Mouse (Mus musculus): Measurements from ENCODE around the gene Gm4340. TPM values are rescaled to one million over a fixed set of nuclear protein-coding genes. Genes with fewer than 3 reads are reported as not detected.
"Not testable (repeated sequence)": the region's sequence is repeated elsewhere in the genome, so short reads cannot be mapped to it uniquely, and the experiment has no call there.

Gene Gm4340
- polyA plus RNA-seq (2014; fragmentation: Nextera tagmentation; extraction: Ambion mirVana) = not detected in 2 replicates

GRCm38 (mm10) chr10:104193742-104194141 lies at the start of gene Gm4340:
Gene Gm4340, plus strand, starts transcription at chr10:104194042.
- no CpG with 5 or more reads among the region's 3 CpGs for WGBS
- H3K9ac ChIP-seq (ENCODE audit: low read length) = not testable (repeated sequence)

DNA sequence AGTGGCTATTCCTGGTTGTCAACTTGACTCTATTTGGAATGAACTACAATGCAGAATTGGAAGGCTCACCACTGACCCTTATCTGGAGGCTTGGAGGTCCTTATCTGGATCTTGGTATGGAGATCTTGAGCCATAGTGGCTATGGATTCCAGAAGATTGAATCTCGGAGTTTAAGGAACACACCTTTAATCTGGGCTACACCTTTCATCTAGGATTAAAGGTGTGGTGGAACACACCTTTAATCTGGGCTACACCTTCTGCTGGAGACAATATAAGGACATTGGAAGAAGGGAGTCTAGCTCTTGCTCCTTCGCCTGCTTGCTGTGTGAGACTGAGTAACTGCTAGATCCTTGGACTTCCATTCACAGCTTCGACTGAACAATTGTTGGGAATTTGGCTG lies 42.6 kb upstream of the Gm4340 start, which contains the start of gene Gm6763:
Gene Gm6763, plus strand, starts transcription at position 301 of the 400 bp plus-strand sequence.
- not testable (repeated sequence) for H3K4me2 ChIP-seq (ENCODE audit: low read length); H3K9me3 ChIP-seq (ENCODE audit: control insufficient read depth, low read length); H3K27ac ChIP-seq (replicated peaks in 1 of 2; ENCODE audit: control insufficient read depth in 1 of 2, insufficient read depth in 1 of 2, low read depth in 2 of 2, low read length in 2 of 2); H3K9ac ChIP-seq (ENCODE audit: low read length); H3K4me3 ChIP-seq (ENCODE audit: control insufficient read depth in 1 of 2, insufficient read depth in 1 of 2, low read depth in 1 of 2, low read length in 2 of 2); H3K4me1 ChIP-seq (ENCODE audit: control insufficient read depth in 2 of 2, insufficient read depth in 2 of 2, low read length in 2 of 2); H3K36me3 ChIP-seq (ENCODE audit: control insufficient read depth, insufficient read depth, low read length); ATAC-seq (ENCODE audit: insufficient number of reproducible peaks, insufficient read depth, low FRiP score, low read depth); H3K27me3 ChIP-seq (ENCODE audit: control insufficient read depth, insufficient read depth, low read length)
- WGBS = no CpG with 5 or more reads among the region's 3 CpGs

More at GRCm38 (mm10) chr10:104193742-104194141, at the start of gene Gm4340:
- not testable (repeated sequence) for ATAC-seq (ENCODE audit: insufficient number of reproducible peaks, insufficient read depth, low FRiP score, low read depth); H3K9me3 ChIP-seq (ENCODE audit: control insufficient read depth, low read length); H3K27me3 ChIP-seq (ENCODE audit: control insufficient read depth, insufficient read depth, low read length); H3K4me1 ChIP-seq (ENCODE audit: control insufficient read depth in 2 of 2, insufficient read depth in 2 of 2, low read length in 2 of 2); H3K4me2 ChIP-seq (ENCODE audit: low read length); H3K27ac ChIP-seq (replicated peaks in 1 of 2; ENCODE audit: control insufficient read depth in 1 of 2, insufficient read depth in 1 of 2, low read depth in 2 of 2, low read length in 2 of 2); H3K36me3 ChIP-seq (ENCODE audit: control insufficient read depth, insufficient read depth, low read length); H3K4me3 ChIP-seq (ENCODE audit: control insufficient read depth in 1 of 2, insufficient read depth in 1 of 2, low read depth in 1 of 2, low read length in 2 of 2)

- not testable (repeated sequence) for H3K36me3 ChIP-seq (ENCODE audit: control insufficient read depth, insufficient read depth, low read length)
These were observed 34.1 kb upstream of the Gm4340 start, which contains the start of gene Gm8764 for GRCm38 (mm10) chr10:104159706-104160105. Gene Gm8764, plus strand, starts transcription at chr10:104160006.

GRCm38 (mm10) chr10:104168215-104168614 lies 25.6 kb upstream of the Gm4340 start, which contains the start of gene Gm21304:
Gene Gm21304, plus strand, starts transcription at chr10:104168515.
- not testable (repeated sequence) for ATAC-seq (ENCODE audit: insufficient number of reproducible peaks, insufficient read depth, low FRiP score, low read depth); H3K27ac ChIP-seq (replicated peaks in 1 of 2; ENCODE audit: control insufficient read depth in 1 of 2, insufficient read depth in 1 of 2, low read depth in 2 of 2, low read length in 2 of 2); H3K27me3 ChIP-seq (ENCODE audit: control insufficient read depth, insufficient read depth, low read length); H3K4me1 ChIP-seq (ENCODE audit: control insufficient read depth in 2 of 2, insufficient read depth in 2 of 2, low read length in 2 of 2); H3K9me3 ChIP-seq (ENCODE audit: control insufficient read depth, low read length); H3K4me2 ChIP-seq (ENCODE audit: low read length); H3K4me3 ChIP-seq (ENCODE audit: control insufficient read depth in 1 of 2, insufficient read depth in 1 of 2, low read depth in 1 of 2, low read length in 2 of 2); H3K9ac ChIP-seq (ENCODE audit: low read length); H3K36me3 ChIP-seq (ENCODE audit: control insufficient read depth, insufficient read depth, low read length)
- no CpG with 5 or more reads among the region's 3 CpGs for WGBS

More at GRCm38 (mm10) chr10:104159706-104160105, 34.1 kb upstream of the Gm4340 start, which contains the start of gene Gm8764:
- H3K4me3 ChIP-seq (ENCODE audit: control insufficient read depth in 1 of 2, insufficient read depth in 1 of 2, low read depth in 1 of 2, low read length in 2 of 2); ATAC-seq (ENCODE audit: insufficient number of reproducible peaks, insufficient read depth, low FRiP score, low read depth); H3K4me2 ChIP-seq (ENCODE audit: low read length); H3K27me3 ChIP-seq (ENCODE audit: control insufficient read depth, insufficient read depth, low read length); H3K9ac ChIP-seq (ENCODE audit: low read length); H3K4me1 ChIP-seq (ENCODE audit: control insufficient read depth in 2 of 2, insufficient read depth in 2 of 2, low read length in 2 of 2); H3K27ac ChIP-seq (replicated peaks in 1 of 2; ENCODE audit: control insufficient read depth in 1 of 2, insufficient read depth in 1 of 2, low read depth in 2 of 2, low read length in 2 of 2); H3K9me3 ChIP-seq (ENCODE audit: control insufficient read depth, low read length): not testable (repeated sequence)
- WGBS = no CpG with 5 or more reads among the region's 3 CpGs

DNA sequence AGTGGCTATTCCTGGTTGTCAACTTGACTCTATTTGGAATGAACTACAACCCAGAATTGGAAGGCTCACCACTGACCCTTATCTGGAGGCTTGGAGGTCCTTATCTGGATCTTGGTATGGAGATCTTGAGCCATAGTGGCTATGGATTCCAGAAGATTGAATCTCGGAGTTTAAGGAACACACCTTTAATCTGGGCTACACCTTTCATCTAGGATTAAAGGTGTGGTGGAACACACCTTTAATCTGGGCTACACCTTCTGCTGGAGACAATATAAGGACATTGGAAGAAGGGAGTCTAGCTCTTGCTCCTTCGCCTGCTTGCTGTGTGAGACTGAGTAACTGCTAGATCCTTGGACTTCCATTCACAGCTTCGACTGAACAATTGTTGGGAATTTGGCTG lies 17.1 kb upstream of the Gm4340 start, which contains the start of gene Gm21312:
Gene Gm21312, plus strand, starts transcription at position 301 of the 400 bp plus-strand sequence.
- WGBS = no CpG with 5 or more reads among the region's 3 CpGs
- not testable (repeated sequence) for H3K36me3 ChIP-seq (ENCODE audit: control insufficient read depth, insufficient read depth, low read length); ATAC-seq (ENCODE audit: insufficient number of reproducible peaks, insufficient read depth, low FRiP score, low read depth); H3K27ac ChIP-seq (replicated peaks in 1 of 2; ENCODE audit: control insufficient read depth in 1 of 2, insufficient read depth in 1 of 2, low read depth in 2 of 2, low read length in 2 of 2); H3K9ac ChIP-seq (ENCODE audit: low read length); H3K4me2 ChIP-seq (ENCODE audit: low read length); H3K4me1 ChIP-seq (ENCODE audit: control insufficient read depth in 2 of 2, insufficient read depth in 2 of 2, low read length in 2 of 2); H3K27me3 ChIP-seq (ENCODE audit: control insufficient read depth, insufficient read depth, low read length); H3K4me3 ChIP-seq (ENCODE audit: control insufficient read depth in 1 of 2, insufficient read depth in 1 of 2, low read depth in 1 of 2, low read length in 2 of 2); H3K9me3 ChIP-seq (ENCODE audit: control insufficient read depth, low read length)

- not testable (repeated sequence) for H3K9me3 ChIP-seq (ENCODE audit: control insufficient read depth, low read length); H3K4me3 ChIP-seq (ENCODE audit: control insufficient read depth in 1 of 2, insufficient read depth in 1 of 2, low read depth in 1 of 2, low read length in 2 of 2); H3K36me3 ChIP-seq (ENCODE audit: control insufficient read depth, insufficient read depth, low read length); H3K27ac ChIP-seq (replicated peaks in 1 of 2; ENCODE audit: control insufficient read depth in 1 of 2, insufficient read depth in 1 of 2, low read depth in 2 of 2, low read length in 2 of 2); H3K27me3 ChIP-seq (ENCODE audit: control insufficient read depth, insufficient read depth, low read length); ATAC-seq (ENCODE audit: insufficient number of reproducible peaks, insufficient read depth, low FRiP score, low read depth); H3K4me2 ChIP-seq (ENCODE audit: low read length); H3K4me1 ChIP-seq (ENCODE audit: control insufficient read depth in 2 of 2, insufficient read depth in 2 of 2, low read length in 2 of 2); H3K9ac ChIP-seq (ENCODE audit: low read length)
- WGBS = no CpG with 5 or more reads among the region's 3 CpGs
These were observed 8.6 kb upstream of the Gm4340 start, which contains the start of gene Gm20765 for GRCm38 (mm10) chr10:104185233-104185632. Gene Gm20765, plus strand, starts transcription at chr10:104185533.

- H3K27me3 ChIP-seq (ENCODE audit: control insufficient read depth, insufficient read depth, low read length) = no peaks in the 10 kb centered on the region
- H3K9ac ChIP-seq (ENCODE audit: low read length) = no peak overlapping the region
- no peaks in the 10 kb centered on the region for H3K9me3 ChIP-seq (ENCODE audit: control insufficient read depth, low read length)
- no peak overlapping the region for H3K27ac ChIP-seq (replicated peaks in 1 of 2; ENCODE audit: control insufficient read depth in 1 of 2, insufficient read depth in 1 of 2, low read depth in 2 of 2, low read length in 2 of 2)
- 71% methylated on average over 1 of the region's 1 CpGs for WGBS
- H3K36me3 ChIP-seq (ENCODE audit: control insufficient read depth, insufficient read depth, low read length) = no peaks in the 10 kb centered on the region
- H3K4me3 ChIP-seq (ENCODE audit: control insufficient read depth in 1 of 2, insufficient read depth in 1 of 2, low read depth in 1 of 2, low read length in 2 of 2) = no peak overlapping the region
- no peaks in the 10 kb centered on the region for H3K4me1 ChIP-seq (ENCODE audit: control insufficient read depth in 2 of 2, insufficient read depth in 2 of 2, low read length in 2 of 2)
- ATAC-seq (ENCODE audit: insufficient number of reproducible peaks, insufficient read depth, low FRiP score, low read depth) = no peak
- H3K4me2 ChIP-seq (ENCODE audit: low read length) = no peak overlapping the region
These were observed 15.8 kb downstream of the Gm4340 start for GRCm38 (mm10) chr10:104209655-104210054.
